Mouse (Mus musculus) granulocyte monocyte progenitor cell, adult 5-6 weeks (primary cell): ENCODE data around the gene Gm10439. TPM values are rescaled to one million over a fixed set of nuclear protein-coding genes. Genes with fewer than 3 reads are reported as not detected.
"Not testable (repeated sequence)": the region's sequence is repeated elsewhere in the genome, so short reads cannot be mapped to it uniquely, and the experiment has no call there.

Experiments
- ATAC-seq: replicated peaks from 2 replicates; pipeline ENCODE4 v1.8.0; 2016; ENCODE audit warnings: mild to moderate bottlenecking, moderate TSS enrichment, inconsistent platforms; ENCODE audit not compliant: poor library complexity, severe bottlenecking
- total RNA-seq, 2 experiments: library from RNA; stranded (forward) in 1 of 2; stranded (reverse) in 1 of 2; fragments of 200-712, 200-1000 nt in 1 of 2; fragments of >200 nt in 1 of 2; fragmentation: Nextera tagmentation in 1 of 2; gene quantifications; 2 replicates each; pipeline ENCODE4 v1.2.3; 2014 to 2017

Gm10439 gene
- not detected in 2 replicates for total RNA-seq (2014; fragmentation: Nextera tagmentation)
- not detected in 2 replicates for total RNA-seq (2017)

GRCm38 (mm10) chrX:149594270-149594669 lies at the start of gene Gm10439:
Gm10439 (plus strand) TSS chrX:149594570.
- not testable (repeated sequence) for ATAC-seq

Other genes starting within 250 kb of the Gm10439 start
- not detected in 2 replicates for gene Gm15085, start 147.0 kb upstream of the Gm10439 start, total RNA-seq (2014; fragmentation: Nextera tagmentation)
- gene Gm15085, start 147.0 kb upstream of the Gm10439 start, total RNA-seq (2017): not detected in 2 replicates
- not detected in 2 replicates for gene Gm15097, start 189.9 kb downstream of the Gm10439 start, total RNA-seq (2014; fragmentation: Nextera tagmentation)
- gene Gm15097, start 189.9 kb downstream of the Gm10439 start, total RNA-seq (2017): not detected in 2 replicates